8 mouse cellular contexts compared by ENCODE assay signal in the genomic region with DNA sequence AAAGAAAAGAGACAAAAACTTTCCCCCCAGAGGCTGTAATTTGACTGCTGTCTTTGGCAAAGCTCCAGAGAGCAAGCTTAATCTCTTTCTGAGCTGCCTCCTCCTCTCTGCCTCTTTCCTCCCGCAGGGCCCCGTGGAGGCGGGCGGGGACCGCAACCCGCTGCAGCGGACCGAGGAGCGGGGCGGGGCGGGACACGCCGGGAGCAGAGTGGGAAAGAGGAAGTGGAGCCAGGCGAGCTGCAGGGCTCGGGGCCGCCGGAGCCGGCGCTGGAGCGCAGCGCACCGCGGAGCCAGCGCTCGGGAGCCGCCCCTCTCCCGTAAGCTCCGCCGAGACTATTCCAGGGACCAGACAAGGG. TPM values are rescaled to one million over a fixed set of nuclear protein-coding genes. Genes with fewer than 3 reads are reported as not detected.
DNase-seq lines count a peak whose midpoint lies in the region; ATAC-seq lines count a peak whose summit lies in the region.

A gene (plus strand): TSS at position 217 of the 356 bp plus-strand sequence.

- WGBS in lung, embryonic 15.5 days = under 1% methylated on average over 26 of the region's 29 CpGs

- peaks cover 11% of the 10 kb centered on the region for H3K4me1 ChIP-seq in lung, embryonic 15.5 days

- H3K27me3 ChIP-seq in lung, embryonic 15.5 days = no peaks in the 10 kb centered on the region

- no peaks in the 10 kb centered on the region for H3K36me3 ChIP-seq in lung, embryonic 15.5 days

- H3K9me3 ChIP-seq in lung, embryonic 15.5 days = no peaks in the 10 kb centered on the region

- peak; percentile 50 for DNase-seq in ES-CJ7 (ENCODE audit: low read depth, low spot score)
- DNase-seq in cerebellum, adult 11-12 months = peak; percentile 34
- peak; percentile 88 for DNase-seq in heart, postnatal 4 days
- DNase-seq in layer of hippocampus, postnatal 10 days (ENCODE audit: low spot score in 2 of 2) = peak; percentile 75 to 79
- peak; percentile 62 for DNase-seq in ovary, postnatal 10 days (ENCODE audit: low spot score)
- DNase-seq in thymus, postnatal 4 days = peak; percentile 32

- ATAC-seq in frontal cortex, adult (ENCODE audit: low TSS enrichment) = peak; percentile 92
- peak; percentile 91 for ATAC-seq in lung, embryonic 15.5 days (ENCODE audit: borderline replicate concordance, extremely low read depth, low FRiP score, low TSS enrichment)

- peak within 1 kb of the TSS; percentile 76 for H3K4me2 ChIP-seq in lung, embryonic 15.5 days

- peak within 1 kb of the TSS; percentile 53 for H3K4me3 ChIP-seq in lung, embryonic 15.5 days

- H3K27ac ChIP-seq in lung, embryonic 15.5 days = peak within 1 kb of the TSS; percentile 93

- H3K9ac ChIP-seq in lung, embryonic 15.5 days = peak within 1 kb of the TSS; percentile 47

RNA-seq across cellular contexts. Expression of the gene that starts here (rescaled TPM):
- 10 to 100 TPM; 22.1 to 22.7 TPM for total RNA-seq in heart, postnatal 4 days (2021)
- total RNA-seq in layer of hippocampus, postnatal 10 days (2021) = 10 to 100 TPM; 28.8 to 29.0 TPM
- 9.4 and 9.9 TPM in 2 replicates for polyA plus RNA-seq in lung, embryonic 15.5 days (2015; fragmentation: Nextera tagmentation; extraction: Ambion mirVana)

Comparison
In these comparisons a context has a peak if more than half of its experiments do, and no peak if none do; other contexts are left out.
1. Peak in every context shown above with its lines: DNase-seq, ATAC-seq, H3K4me3 ChIP-seq and H3K27ac ChIP-seq.
2. DNase-seq: peak in every context shown above with its lines; median percentile 88 in heart, postnatal 4 days; 77 in layer of hippocampus, postnatal 10 days; 62 in ovary, postnatal 10 days; 50 in ES-CJ7; 34 in cerebellum, adult 11-12 months; 32 in thymus, postnatal 4 days.